Mouse (Mus musculus) kidney, postnatal 10 days (tissue): ENCODE measurements around the gene Lyrm4.
"Not testable (repeated sequence)": the region's sequence is repeated elsewhere in the genome, so short reads cannot be mapped to it uniquely, and the experiment has no call there.

Experiments
- DNase-seq: peaks from one replicate; pipeline ENCODE4 v3.0.0; 2021; ENCODE audit warnings: mixed read lengths

Gene Lyrm4

GRCm38 (mm10) chr13:35991185-35991584 lies 126.1 kb downstream of the Lyrm4 start:
- not testable (repeated sequence) for DNase-seq

GRCm38 (mm10) chr13:35989329-35989728 lies 128.0 kb downstream of the Lyrm4 start:
- no peak for DNase-seq

GRCm38 (mm10) chr13:35982985-35983384 lies 134.3 kb downstream of the Lyrm4 start:
- no peak for DNase-seq

- no peak for DNase-seq
Observed at GRCm38 (mm10) chr13:35980471-35980870, 136.9 kb downstream of the Lyrm4 start.

- DNase-seq = no peak
Observed at GRCm38 (mm10) chr13:35976912-35977311, 140.4 kb downstream of the Lyrm4 start.

GRCm38 (mm10) chr13:35969829-35970228 lies 147.5 kb downstream of the Lyrm4 start:
- no peak for DNase-seq

GRCm38 (mm10) chr13:35969431-35969721 lies 147.9 kb downstream of the Lyrm4 start:
- no peak for DNase-seq

- peak; percentile 65 for DNase-seq
Observed at GRCm38 (mm10) chr13:35968719-35969430, 148.5 kb downstream of the Lyrm4 start.

- peak; percentile 39 for DNase-seq
Observed at GRCm38 (mm10) chr13:35968131-35968718, 149.1 kb downstream of the Lyrm4 start.

- DNase-seq = no peak
Observed at GRCm38 (mm10) chr13:35967690-35968089, 149.6 kb downstream of the Lyrm4 start.

- no peak for DNase-seq
Observed at GRCm38 (mm10) chr13:35963583-35963982, 153.7 kb downstream of the Lyrm4 start.

- DNase-seq = no peak
Observed at GRCm38 (mm10) chr13:35959391-35960067, 157.8 kb downstream of the Lyrm4 start.

- DNase-seq = no peak
Observed at GRCm38 (mm10) chr13:35958539-35958938, 158.8 kb downstream of the Lyrm4 start, which contains the start of gene Ppp1r3g. TSS of gene Ppp1r3g (plus strand) at chr13:35958839.

- DNase-seq = no peak
Observed at GRCm38 (mm10) chr13:35949814-35950455, 167.4 kb downstream of the Lyrm4 start.

GRCm38 (mm10) chr13:35947354-35948000 lies 169.8 kb downstream of the Lyrm4 start:
- DNase-seq = peak; percentile 87

GRCm38 (mm10) chr13:35946659-35947353 lies 170.5 kb downstream of the Lyrm4 start:
- DNase-seq = no peak

- no peak for DNase-seq
Observed at GRCm38 (mm10) chr13:35940934-35941333, 176.4 kb downstream of the Lyrm4 start.

GRCm38 (mm10) chr13:35939871-35940665 lies 177.3 kb downstream of the Lyrm4 start:
- no peak for DNase-seq

GRCm38 (mm10) chr13:35937991-35938390 lies 179.3 kb downstream of the Lyrm4 start:
- DNase-seq = no peak
